Mouse (Mus musculus): ENCODE data around the gene Folr1. TPM values are rescaled to one million over a fixed set of nuclear protein-coding genes. Genes with fewer than 3 reads are reported as not detected.

Folr1 gene
- polyA plus RNA-seq, 1 experiment: 1.5 TPM

GRCm38 (mm10) chr7:101871296-101871695 lies 708 bp upstream of the Folr1 start:
- TF ChIP-seq CTCF (IDR thresholded peaks at IDR 0.05; ENCODE audit: extremely low read depth, insufficient read depth, low read length) (no peak), POLR2A (IDR thresholded peaks at IDR 0.05; ENCODE audit: extremely low read depth, insufficient read depth, low read length) (no peak)
- H3K4me3 ChIP-seq (ENCODE audit: insufficient read depth, low read length): no peak overlapping the region
- no peak overlapping the region for H3K27ac ChIP-seq (ENCODE audit: insufficient read depth, low read length)
- H3K4me1 ChIP-seq (ENCODE audit: control insufficient read depth, insufficient read depth, low read length): peaks cover 2% of the 10 kb centered on the region; the same call in 1 of the 2 replicates

GRCm38 (mm10) chr7:101869163-101869500 lies 1.5 kb downstream of the Folr1 start:
- no peak overlapping the region for H3K27ac ChIP-seq (ENCODE audit: insufficient read depth, low read length)

GRCm38 (mm10) chr7:101868241-101869162 lies 2.1 kb downstream of the Folr1 start:
- no peak overlapping the region for H3K4me3 ChIP-seq (ENCODE audit: insufficient read depth, low read length)
- TF ChIP-seq POLR2A (IDR thresholded peaks at IDR 0.05; ENCODE audit: extremely low read depth, insufficient read depth, low read length) (no peak), CTCF (IDR thresholded peaks at IDR 0.05; ENCODE audit: extremely low read depth, insufficient read depth, low read length) (no peak)
- no peak overlapping the region for H3K27ac ChIP-seq (ENCODE audit: insufficient read depth, low read length)
- H3K4me1 ChIP-seq (ENCODE audit: control insufficient read depth, insufficient read depth, low read length): peaks cover 2% of the 10 kb centered on the region; the same call in 1 of the 2 replicates

More at GRCm38 (mm10) chr7:101869163-101869500, 1.5 kb downstream of the Folr1 start:
- peaks cover 2% of the 10 kb centered on the region; the same call in 1 of the 2 replicates for H3K4me1 ChIP-seq (ENCODE audit: control insufficient read depth, insufficient read depth, low read length)
- TF ChIP-seq CTCF (IDR thresholded peaks at IDR 0.05; ENCODE audit: extremely low read depth, insufficient read depth, low read length): no peak
- no peak for TF ChIP-seq POLR2A (IDR thresholded peaks at IDR 0.05; ENCODE audit: extremely low read depth, insufficient read depth, low read length)
- no peak overlapping the region for H3K4me3 ChIP-seq (ENCODE audit: insufficient read depth, low read length)

- H3K27ac ChIP-seq (ENCODE audit: insufficient read depth, low read length): no peak overlapping the region
- peaks cover 2% of the 10 kb centered on the region; the same call in 1 of the 2 replicates for H3K4me1 ChIP-seq (ENCODE audit: control insufficient read depth, insufficient read depth, low read length)
- no peak overlapping the region for H3K4me3 ChIP-seq (ENCODE audit: insufficient read depth, low read length)
- TF ChIP-seq CTCF (IDR thresholded peaks at IDR 0.05; ENCODE audit: extremely low read depth, insufficient read depth, low read length) (no peak), POLR2A (IDR thresholded peaks at IDR 0.05; ENCODE audit: extremely low read depth, insufficient read depth, low read length) (no peak)
Measured at GRCm38 (mm10) chr7:101867482-101867881, 3.1 kb downstream of the Folr1 start.

GRCm38 (mm10) chr7:101866491-101867265 lies 3.9 kb downstream of the Folr1 start:
- Histone ChIP-seq H3K4me3 (ENCODE audit: insufficient read depth, low read length) (no peak overlapping the region), H3K27ac (ENCODE audit: insufficient read depth, low read length) (no peak overlapping the region), H3K4me1 (ENCODE audit: control insufficient read depth, insufficient read depth, low read length) (peaks cover 2% of the 10 kb centered on the region; the same call in 1 of the 2 replicates)
- TF ChIP-seq CTCF (IDR thresholded peaks at IDR 0.05; ENCODE audit: extremely low read depth, insufficient read depth, low read length) (no peak), POLR2A (IDR thresholded peaks at IDR 0.05; ENCODE audit: extremely low read depth, insufficient read depth, low read length) (no peak)

- Histone ChIP-seq H3K4me3 (ENCODE audit: insufficient read depth, low read length) (no peak within 1 kb of the TSS), H3K27ac (ENCODE audit: insufficient read depth, low read length) (no peak within 1 kb of the TSS), H3K4me1 (ENCODE audit: control insufficient read depth, insufficient read depth, low read length) (no peaks in the 10 kb centered on the region)
- TF ChIP-seq CTCF (IDR thresholded peaks at IDR 0.05; ENCODE audit: extremely low read depth, insufficient read depth, low read length) (no peak), POLR2A (IDR thresholded peaks at IDR 0.05; ENCODE audit: extremely low read depth, insufficient read depth, low read length) (no peak)
Measured at GRCm38 (mm10) chr7:101863415-101863814, 7.2 kb downstream of the Folr1 start, which contains the start of gene Anapc15. Anapc15 (plus strand) TSS chr7:101863715.

GRCm38 (mm10) chr7:101862291-101862690 lies 8.3 kb downstream of the Folr1 start:
- no peak overlapping the region for H3K27ac ChIP-seq (ENCODE audit: insufficient read depth, low read length)
- H3K4me1 ChIP-seq (ENCODE audit: control insufficient read depth, insufficient read depth, low read length): no peaks in the 10 kb centered on the region
- no peak for TF ChIP-seq POLR2A (IDR thresholded peaks at IDR 0.05; ENCODE audit: extremely low read depth, insufficient read depth, low read length)
- no peak for TF ChIP-seq CTCF (IDR thresholded peaks at IDR 0.05; ENCODE audit: extremely low read depth, insufficient read depth, low read length)
- no peak overlapping the region for H3K4me3 ChIP-seq (ENCODE audit: insufficient read depth, low read length)

- H3K4me1 ChIP-seq (ENCODE audit: control insufficient read depth, insufficient read depth, low read length): no peaks in the 10 kb centered on the region
- no peak for TF ChIP-seq POLR2A (IDR thresholded peaks at IDR 0.05; ENCODE audit: extremely low read depth, insufficient read depth, low read length)
- TF ChIP-seq CTCF (IDR thresholded peaks at IDR 0.05; ENCODE audit: extremely low read depth, insufficient read depth, low read length): no peak
- H3K27ac ChIP-seq (ENCODE audit: insufficient read depth, low read length): no peak overlapping the region
- H3K4me3 ChIP-seq (ENCODE audit: insufficient read depth, low read length): no peak overlapping the region
Measured at GRCm38 (mm10) chr7:101860978-101861377, 9.6 kb downstream of the Folr1 start.

GRCm38 (mm10) chr7:101858362-101858761 lies 12.2 kb downstream of the Folr1 start:
- H3K4me1 ChIP-seq (ENCODE audit: control insufficient read depth, insufficient read depth, low read length): no peaks in the 10 kb centered on the region
- no peak overlapping the region for H3K27ac ChIP-seq (ENCODE audit: insufficient read depth, low read length)
- no peak overlapping the region for H3K4me3 ChIP-seq (ENCODE audit: insufficient read depth, low read length)
- TF ChIP-seq POLR2A (IDR thresholded peaks at IDR 0.05; ENCODE audit: extremely low read depth, insufficient read depth, low read length) (no peak), CTCF (IDR thresholded peaks at IDR 0.05; ENCODE audit: extremely low read depth, insufficient read depth, low read length) (no peak)
